Mouse (Mus musculus) adipose tissue, adult 10 weeks (tissue): ENCODE data around the gene Ttc25. TPM values are rescaled to one million over a fixed set of nuclear protein-coding genes. Genes with fewer than 3 reads are reported as not detected.

Experiments used
- polyA plus RNA-seq: library from polyadenylated mRNA; stranded (reverse); fragments of 350-450 nt; fragmentation: Illumina TruSeq; extraction: RNeasy Lipid Tissue Mini Kit (QIAGEN cat#74804); gene quantifications from one replicate; pipeline ENCODE4 v1.2.3, GENCODE M21; 2014; ENCODE audit warnings: low read depth, low replicate concordance

The Ttc25 gene
- 7.9 TPM for polyA plus RNA-seq

DNA sequence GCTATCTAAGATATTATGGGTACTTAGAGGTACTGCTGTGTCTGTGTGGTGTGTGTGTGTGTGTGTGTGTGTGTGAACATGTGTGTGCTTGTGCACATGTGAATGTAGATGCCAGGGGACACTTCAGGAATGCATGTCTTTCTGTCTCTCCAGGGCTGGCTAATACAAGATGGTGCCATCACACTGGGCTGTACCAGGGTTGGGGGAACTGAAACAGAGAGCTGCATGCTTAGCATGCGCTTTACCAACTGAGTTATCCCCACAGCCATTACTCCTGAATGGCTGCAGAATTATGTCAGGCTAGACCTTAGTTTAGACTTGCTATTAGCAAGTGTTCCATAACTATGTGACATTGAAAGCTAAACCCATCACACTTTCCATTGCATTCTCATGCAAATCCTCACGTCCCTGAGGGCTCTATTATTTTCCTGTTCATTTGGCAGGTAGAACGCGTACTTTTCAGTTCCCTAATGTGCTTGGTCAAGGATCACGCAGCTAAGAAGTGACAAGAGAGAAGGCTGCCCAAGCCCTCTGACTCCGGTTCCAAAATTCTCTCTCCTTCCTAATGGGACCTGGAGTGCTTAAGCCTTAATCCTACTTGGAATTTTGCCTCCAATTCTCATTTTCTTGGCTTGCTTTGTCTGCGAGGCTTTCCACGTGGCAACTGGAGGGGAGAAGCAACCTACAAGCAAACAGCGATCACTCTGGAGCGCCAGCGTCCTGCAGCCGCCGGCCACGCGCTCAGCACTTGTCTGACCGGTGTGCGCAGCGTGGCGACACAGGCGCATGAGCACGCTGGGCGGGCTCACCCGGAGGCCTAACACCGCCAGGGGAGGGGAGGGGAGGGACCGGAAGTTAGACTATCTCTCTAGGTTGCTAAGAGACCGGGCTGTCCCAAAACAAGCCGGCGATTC is at the start of gene Ttc25:
Gene Ttc25, plus strand, starts transcription at position 776 of the 914 bp plus-strand sequence.

DNA sequence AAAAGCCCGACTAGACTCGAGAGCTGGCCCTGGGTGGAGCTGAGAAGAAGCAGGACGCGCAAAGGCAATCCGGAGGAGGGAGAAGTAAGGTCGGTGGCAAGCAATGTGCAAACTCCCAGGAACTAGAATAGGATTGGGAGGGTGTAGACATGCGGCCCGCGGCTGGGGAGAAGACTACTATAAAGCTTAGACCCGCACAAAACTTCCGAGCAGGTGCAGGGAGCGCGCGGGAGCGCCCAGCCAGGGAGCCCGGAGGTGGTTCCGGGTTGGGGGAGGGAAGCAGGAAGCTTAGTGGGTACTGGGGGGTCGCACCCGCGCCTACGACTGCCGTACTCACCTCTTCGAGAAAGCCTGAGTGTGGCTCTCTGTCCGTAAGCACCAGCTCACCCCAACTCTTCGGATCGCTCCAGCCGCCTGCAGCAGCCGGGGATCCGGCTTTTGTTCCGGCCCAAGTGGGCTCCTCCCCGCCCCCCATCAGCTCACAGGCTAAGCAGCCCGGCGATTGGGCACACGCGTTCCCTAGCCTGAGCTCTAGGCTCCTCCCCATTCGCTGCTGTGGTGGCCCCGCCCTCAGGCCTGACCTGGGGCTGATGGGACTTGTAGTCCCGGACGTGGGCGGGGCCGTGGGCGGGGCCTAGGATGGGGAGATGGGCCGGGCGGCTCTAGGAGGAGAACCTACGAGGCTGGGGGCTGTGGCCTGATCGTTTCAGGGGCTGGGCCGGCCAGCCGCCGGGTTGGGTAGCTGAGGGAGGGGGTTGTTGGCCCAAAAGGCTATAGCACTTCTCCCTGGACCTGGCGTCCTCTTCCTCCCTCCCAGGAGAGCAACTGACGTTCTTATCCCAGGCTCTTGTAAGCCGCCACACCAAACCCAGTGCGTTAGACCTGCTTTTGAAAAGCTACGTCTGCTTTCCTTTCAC is 17.7 kb upstream of the Ttc25 start, which contains the start of gene Acly:
Gene Acly, minus strand, starts transcription at position 543 of the 917 bp plus-strand sequence.

DNA sequence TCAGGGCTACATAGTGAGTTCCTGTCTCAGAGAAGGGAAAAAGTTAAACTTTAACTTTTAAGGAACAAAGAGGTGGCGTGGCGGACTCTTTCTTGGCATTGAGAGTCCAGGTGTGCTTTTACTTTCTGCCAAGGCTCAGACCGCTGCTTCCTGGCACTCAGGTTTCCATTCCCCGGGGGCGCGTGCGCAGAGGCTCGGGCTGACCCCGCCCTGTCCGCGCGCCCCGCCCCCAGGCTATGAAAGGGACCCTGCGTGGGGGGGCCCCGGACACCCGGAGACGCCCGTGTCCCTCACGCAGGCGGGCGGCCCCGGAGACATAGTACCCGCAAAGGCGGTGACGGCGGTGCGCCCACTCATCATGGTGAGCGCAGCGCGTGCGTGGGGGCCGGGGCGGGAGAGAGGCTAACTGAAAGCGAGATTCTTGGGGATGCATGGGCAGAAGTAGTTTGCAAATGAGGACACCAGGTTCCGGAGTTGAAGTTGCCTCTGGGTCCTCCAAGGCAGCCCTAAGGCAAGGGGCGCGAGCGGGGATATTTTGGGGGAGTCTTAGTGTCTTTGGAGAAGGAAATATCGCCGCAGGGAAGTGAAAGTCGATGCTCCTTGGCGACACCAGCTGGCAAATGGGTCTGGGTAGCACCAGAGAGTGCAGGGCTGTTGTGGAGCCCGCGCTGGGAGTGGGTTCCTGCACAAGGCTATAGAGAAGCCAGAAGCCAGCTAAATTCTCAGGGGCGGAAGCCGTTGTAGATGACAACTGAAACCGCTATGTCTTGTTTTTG is 29.5 kb downstream of the Ttc25 start, which contains the start of gene Cnp:
Gene Cnp, plus strand, starts transcription at position 197 of the 776 bp plus-strand sequence.

DNA sequence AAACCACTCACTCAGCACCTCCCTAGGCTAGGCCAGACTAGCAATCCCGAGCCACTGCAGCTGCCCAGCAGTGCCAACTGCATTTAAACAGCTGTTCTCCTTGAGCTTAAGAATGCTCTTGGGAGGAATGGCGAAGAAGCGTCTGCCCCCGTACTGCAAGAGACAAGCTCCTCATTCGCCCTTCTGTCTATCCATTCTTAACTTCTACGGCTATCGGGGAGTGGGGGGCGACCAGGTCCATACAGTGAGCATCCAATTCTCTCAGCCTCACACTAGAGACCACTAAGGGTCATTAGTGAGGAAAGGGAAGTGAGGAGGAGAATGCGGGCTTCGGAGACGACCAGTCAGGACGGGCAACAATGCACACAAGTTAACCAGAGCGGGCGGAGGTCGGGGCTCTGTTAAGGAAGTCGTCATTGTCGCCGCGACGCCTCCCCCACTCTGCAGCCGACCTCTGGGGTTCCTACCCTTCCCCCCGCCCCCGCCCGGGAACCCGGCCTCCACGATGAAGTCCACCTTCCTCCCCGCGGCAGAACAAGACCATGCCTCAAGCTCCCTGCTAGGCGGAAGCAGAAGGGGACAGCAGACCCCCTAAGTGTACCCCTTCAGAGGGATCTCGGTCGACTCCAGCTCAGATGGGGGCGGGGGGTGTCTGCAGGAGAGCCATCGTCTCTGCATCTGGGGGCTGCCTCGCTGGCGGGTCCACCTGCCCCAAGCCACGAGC is 73.5 kb downstream of the Ttc25 start, which contains the start of gene Nkiras2:
Gene Nkiras2, plus strand, starts transcription at position 484 of the 724 bp plus-strand sequence.

DNA sequence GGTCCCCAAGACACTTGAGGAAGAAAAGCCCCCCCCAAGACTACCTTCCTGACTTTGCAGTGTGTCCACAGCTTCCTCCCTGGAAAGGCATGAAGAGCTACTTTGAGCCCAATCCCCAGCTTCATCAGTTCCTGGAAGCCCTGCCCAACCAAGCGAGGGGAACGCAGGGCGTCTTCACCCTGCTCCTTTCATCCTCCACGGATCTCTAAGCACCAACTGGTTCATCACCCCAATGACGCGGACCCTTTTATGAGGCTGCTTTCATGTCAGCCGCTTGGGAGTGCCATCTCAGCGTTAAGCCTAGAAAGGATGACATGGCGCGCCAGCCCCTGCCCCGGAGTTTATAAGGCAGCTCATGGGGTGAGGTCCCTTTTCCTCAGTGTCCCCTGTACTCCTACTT is 74.6 kb downstream of the Ttc25 start, which contains the start of gene Dnajc7:
Gene Dnajc7, minus strand, starts transcription at position 187 of the 400 bp plus-strand sequence.

Other genes starting within 250 kb of the Ttc25 start
- gene Eif1, start 225.7 kb upstream of the Ttc25 start, polyA plus RNA-seq, result 496 TPM
- gene Gast, start 211.2 kb upstream of the Ttc25 start, polyA plus RNA-seq, result not detected
- gene Hap1, start 189.5 kb upstream of the Ttc25 start, polyA plus RNA-seq, result 33.4 TPM
- gene Jup, start 147.8 kb upstream of the Ttc25 start, polyA plus RNA-seq, result 129 TPM
- gene P3h4, start 130.8 kb upstream of the Ttc25 start, polyA plus RNA-seq, result 22.9 TPM
- 17.5 TPM for gene Fkbp10, start 129.9 kb upstream of the Ttc25 start, polyA plus RNA-seq
- gene Nt5c3b, start 103.8 kb upstream of the Ttc25 start, polyA plus RNA-seq, result 33.0 TPM
- gene Klhl10, start 103.7 kb upstream of the Ttc25 start, polyA plus RNA-seq, result 12.0 TPM
- gene Klhl11, start 72.9 kb upstream of the Ttc25 start, polyA plus RNA-seq, result 3.8 TPM
- gene Acly, start 17.6 kb upstream of the Ttc25 start, polyA plus RNA-seq, result 416 TPM
- gene Cnp, start 29.3 kb downstream of the Ttc25 start, polyA plus RNA-seq, result 21.8 TPM
- gene Nkiras2, start 73.6 kb downstream of the Ttc25 start, polyA plus RNA-seq, result 36.0 TPM
- 171 TPM for gene Dnajc7, start 74.6 kb downstream of the Ttc25 start, polyA plus RNA-seq
- 0.17 TPM for gene Zfp385c, start 146.8 kb downstream of the Ttc25 start, polyA plus RNA-seq
- 4.3 TPM for gene Dhx58, start 158.7 kb downstream of the Ttc25 start, polyA plus RNA-seq
- gene Kat2a, start 166.9 kb downstream of the Ttc25 start, polyA plus RNA-seq, result 20.7 TPM
- 32.9 TPM for gene Hspb9, start 168.2 kb downstream of the Ttc25 start, polyA plus RNA-seq
- 132 TPM for gene Rab5c, start 192.6 kb downstream of the Ttc25 start, polyA plus RNA-seq
- gene Kcnh4, start 214.3 kb downstream of the Ttc25 start, polyA plus RNA-seq, result 0.60 TPM
- not detected for gene Hcrt, start 217.3 kb downstream of the Ttc25 start, polyA plus RNA-seq
- gene Ghdc, start 225.3 kb downstream of the Ttc25 start, polyA plus RNA-seq, result 16.4 TPM